Mouse (Mus musculus) v-Abl transformed pro-B cells (cell line): Measurements from ENCODE around the gene Chmp6.

Experiments
- in situ Hi-C, 2 experiments: fragments of 400-800 bp; cut with MboI; formaldehyde crosslinking; loops; one replicate each; pipeline ENCODE4 v1.15.1; 2025; ENCODE audit not compliant: unreplicated experiment in 2 of 2

Chmp6 gene

GRCm38 (mm10) chr11:119952429-119953224, 39.4 kb downstream of the Chmp6 start:
- in situ Hi-C loops, result no loop called here

- in situ Hi-C loops, result no loop called here
Observed at GRCm38 (mm10) chr11:119954233-119954632, 41.0 kb downstream of the Chmp6 start.

- in situ Hi-C loops, result no loop called here
Observed at GRCm38 (mm10) chr11:119954749-119955337, 41.6 kb downstream of the Chmp6 start.

GRCm38 (mm10) chr11:119955432-119955831, 42.2 kb downstream of the Chmp6 start:
- in situ Hi-C loops, result no loop called here

- in situ Hi-C loops, result no loop called here
Observed at GRCm38 (mm10) chr11:119956590-119956989, 43.3 kb downstream of the Chmp6 start.

- in situ Hi-C loops, result no loop called here
Observed at GRCm38 (mm10) chr11:119958856-119959255, 45.6 kb downstream of the Chmp6 start.

- in situ Hi-C loops, result no loop called here
Observed at GRCm38 (mm10) chr11:119959714-119960113, 46.5 kb downstream of the Chmp6 start.

- in situ Hi-C loops, result no loop called here
Observed at GRCm38 (mm10) chr11:119960671-119961070, 47.4 kb downstream of the Chmp6 start.

- in situ Hi-C loops, result no loop called here
Observed at GRCm38 (mm10) chr11:119961511-119961910, 48.3 kb downstream of the Chmp6 start.

GRCm38 (mm10) chr11:119965053-119965452, 51.8 kb downstream of the Chmp6 start:
- in situ Hi-C loops, result no loop called here

GRCm38 (mm10) chr11:119966294-119966693, 53.1 kb downstream of the Chmp6 start:
- in situ Hi-C loops, result no loop called here

- in situ Hi-C loops, result no loop called here
Observed at GRCm38 (mm10) chr11:119967401-119967800, 54.2 kb downstream of the Chmp6 start.

- in situ Hi-C loops, result no loop called here
Observed at GRCm38 (mm10) chr11:119967892-119968291, 54.7 kb downstream of the Chmp6 start.
